Mouse (Mus musculus): ENCODE data around the gene Ccnjl. TPM values are rescaled to one million over a fixed set of nuclear protein-coding genes. Genes with fewer than 3 reads are reported as not detected.

Ccnjl gene
- 8.1 and 9.0 TPM in 2 replicates for polyA plus RNA-seq (2014; fragmentation: Nextera tagmentation; extraction: Ambion mirVana)

- H3K27me3 ChIP-seq (replicated peaks; ENCODE audit: control insufficient read depth, insufficient read depth, low read length) = no peaks in the 10 kb centered on the region
- DNase-seq (ENCODE audit: low spot score) (peak; percentile 83), ATAC-seq (ENCODE audit: low read depth) (peak; percentile 87)
- H3K4me1 ChIP-seq (ENCODE audit: control insufficient read depth, insufficient read depth, low read length) = peaks cover 8% of the 10 kb centered on the region; the same call in 1 of the 2 replicates
- H3K4me3 ChIP-seq (ENCODE audit: low read depth, low read length) = peak within 1 kb of the TSS; percentile 85
- H3K9ac ChIP-seq (ENCODE audit: low read depth, low read length) = peak within 1 kb of the TSS; percentile 81
- no peaks in the 10 kb centered on the region for H3K9me3 ChIP-seq (ENCODE audit: control insufficient read depth, low read length)
- 1% methylated on average over 34 of the region's 79 CpGs for whole genome bisulfite sequencing
- 0 out of 2 replicates have a peak, but pooled peaks cover 5% of the 10 kb centered on the region for H3K36me3 ChIP-seq (ENCODE audit: control insufficient read depth, insufficient read depth, low read length)
- peak within 1 kb of the TSS; percentile 71 for H3K27ac ChIP-seq (replicated peaks; ENCODE audit: low read depth, low read length)
- peak within 1 kb of the TSS; percentile 84 for H3K4me2 ChIP-seq (ENCODE audit: low read depth, low read length)
Measured at GRCm38 (mm10) chr11:43528683-43529499, at the start of gene Ccnjl. Gene Ccnjl (plus strand): TSS chr11:43528784.

GRCm38 (mm10) chr11:43479376-43479775 lies 49.2 kb upstream of the Ccnjl start:
- Histone ChIP-seq H3K9ac (ENCODE audit: low read depth, low read length) (no peak overlapping the region), H3K4me1 (ENCODE audit: control insufficient read depth, insufficient read depth, low read length) (peaks cover 43% of the 10 kb centered on the region), H3K27ac (replicated peaks; ENCODE audit: low read depth, low read length) (peak overlapping the region; percentile 71; the same call in 1 of the 2 replicates), H3K4me2 (ENCODE audit: low read depth, low read length) (no peak overlapping the region), H3K4me3 (ENCODE audit: low read depth, low read length) (no peak overlapping the region), H3K36me3 (ENCODE audit: control insufficient read depth, insufficient read depth, low read length) (no peaks in the 10 kb centered on the region), H3K9me3 (ENCODE audit: control insufficient read depth, low read length) (no peaks in the 10 kb centered on the region), H3K27me3 (replicated peaks; ENCODE audit: control insufficient read depth, insufficient read depth, low read length) (no peaks in the 10 kb centered on the region)
- DNase-seq (ENCODE audit: low spot score) = peak; percentile 58
- ATAC-seq (ENCODE audit: low read depth) = no peak
- WGBS = 69% methylated on average over 3 of the region's 3 CpGs

GRCm38 (mm10) chr11:43480561-43480960 lies 48.0 kb upstream of the Ccnjl start:
- Histone ChIP-seq H3K27ac (replicated peaks; ENCODE audit: low read depth, low read length) (peak overlapping the region; percentile 71; the same call in 1 of the 2 replicates), H3K9ac (ENCODE audit: low read depth, low read length) (no peak overlapping the region), H3K36me3 (ENCODE audit: control insufficient read depth, insufficient read depth, low read length) (no peaks in the 10 kb centered on the region), H3K9me3 (ENCODE audit: control insufficient read depth, low read length) (no peaks in the 10 kb centered on the region), H3K4me2 (ENCODE audit: low read depth, low read length) (peak overlapping the region; percentile 16; the same call in 1 of the 2 replicates), H3K4me1 (ENCODE audit: control insufficient read depth, insufficient read depth, low read length) (peaks cover 44% of the 10 kb centered on the region), H3K27me3 (replicated peaks; ENCODE audit: control insufficient read depth, insufficient read depth, low read length) (no peaks in the 10 kb centered on the region), H3K4me3 (ENCODE audit: low read depth, low read length) (no peak overlapping the region)
- ATAC-seq (ENCODE audit: low read depth) (no peak), DNase-seq (ENCODE audit: low spot score) (peak; percentile 67)
- WGBS = 27% methylated on average over 5 of the region's 5 CpGs

- DNase-seq (ENCODE audit: low spot score) (peak; percentile 56), ATAC-seq (ENCODE audit: low read depth) (no peak)
- H3K4me2 ChIP-seq (ENCODE audit: low read depth, low read length) = peak overlapping the region; percentile 12; the same call in 1 of the 2 replicates
- WGBS = 49% methylated on average over 3 of the region's 3 CpGs
- H3K4me3 ChIP-seq (ENCODE audit: low read depth, low read length) = no peak overlapping the region
- H3K9ac ChIP-seq (ENCODE audit: low read depth, low read length) = no peak overlapping the region
- H3K27ac ChIP-seq (replicated peaks; ENCODE audit: low read depth, low read length) = peak overlapping the region; percentile 59
- H3K4me1 ChIP-seq (ENCODE audit: control insufficient read depth, insufficient read depth, low read length) = peaks cover 44% of the 10 kb centered on the region
- H3K9me3 ChIP-seq (ENCODE audit: control insufficient read depth, low read length) = no peaks in the 10 kb centered on the region
- no peaks in the 10 kb centered on the region for H3K27me3 ChIP-seq (replicated peaks; ENCODE audit: control insufficient read depth, insufficient read depth, low read length)
- no peaks in the 10 kb centered on the region for H3K36me3 ChIP-seq (ENCODE audit: control insufficient read depth, insufficient read depth, low read length)
Measured at GRCm38 (mm10) chr11:43481672-43482522, 46.7 kb upstream of the Ccnjl start.

- peak; percentile 68 for DNase-seq (ENCODE audit: low spot score)
- peaks cover 44% of the 10 kb centered on the region for H3K4me1 ChIP-seq (ENCODE audit: control insufficient read depth, insufficient read depth, low read length)
- H3K9me3 ChIP-seq (ENCODE audit: control insufficient read depth, low read length) = no peaks in the 10 kb centered on the region
- H3K27ac ChIP-seq (replicated peaks; ENCODE audit: low read depth, low read length) = peak overlapping the region; percentile 83
- whole genome bisulfite sequencing = 21% methylated on average over 6 of the region's 6 CpGs
- peak; percentile 61; the same call in 1 of the 2 replicates for ATAC-seq (ENCODE audit: low read depth)
- no peak overlapping the region; the same call in 1 of the 2 replicates for H3K9ac ChIP-seq (ENCODE audit: low read depth, low read length)
- H3K4me3 ChIP-seq (ENCODE audit: low read depth, low read length) = no peak overlapping the region
- no peaks in the 10 kb centered on the region for H3K27me3 ChIP-seq (replicated peaks; ENCODE audit: control insufficient read depth, insufficient read depth, low read length)
- no peaks in the 10 kb centered on the region for H3K36me3 ChIP-seq (ENCODE audit: control insufficient read depth, insufficient read depth, low read length)
- 0 out of 2 replicates have a peak overlapping the region, but pooled peaks have one; percentile 10 for H3K4me2 ChIP-seq (ENCODE audit: low read depth, low read length)
Measured at GRCm38 (mm10) chr11:43483122-43483792, 45.3 kb upstream of the Ccnjl start.

DNA sequence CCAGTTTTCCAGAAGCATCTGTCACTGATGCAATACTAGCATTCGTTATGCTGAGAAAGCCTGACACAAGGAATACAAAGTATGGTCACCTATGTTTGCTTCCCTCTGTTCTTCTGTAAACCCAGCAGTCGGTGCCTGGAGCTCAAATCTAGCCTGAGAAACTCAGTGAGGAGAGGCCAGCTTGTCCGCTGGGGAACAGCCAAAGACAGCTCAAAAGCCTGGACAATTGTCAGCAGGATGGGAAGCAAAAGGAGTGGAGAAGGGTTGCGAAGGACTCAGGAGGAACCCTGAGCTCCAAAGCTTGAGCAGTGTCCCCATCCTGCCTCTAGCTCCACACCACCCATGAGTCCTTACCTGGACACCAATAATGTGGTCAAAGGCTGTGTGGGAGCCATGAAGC lies 44.5 kb upstream of the Ccnjl start:
- H3K9ac ChIP-seq (ENCODE audit: low read depth, low read length) = no peak overlapping the region
- peak overlapping the region; percentile 83 for H3K27ac ChIP-seq (replicated peaks; ENCODE audit: low read depth, low read length)
- H3K4me1 ChIP-seq (ENCODE audit: control insufficient read depth, insufficient read depth, low read length) = peaks cover 44% of the 10 kb centered on the region

DNA sequence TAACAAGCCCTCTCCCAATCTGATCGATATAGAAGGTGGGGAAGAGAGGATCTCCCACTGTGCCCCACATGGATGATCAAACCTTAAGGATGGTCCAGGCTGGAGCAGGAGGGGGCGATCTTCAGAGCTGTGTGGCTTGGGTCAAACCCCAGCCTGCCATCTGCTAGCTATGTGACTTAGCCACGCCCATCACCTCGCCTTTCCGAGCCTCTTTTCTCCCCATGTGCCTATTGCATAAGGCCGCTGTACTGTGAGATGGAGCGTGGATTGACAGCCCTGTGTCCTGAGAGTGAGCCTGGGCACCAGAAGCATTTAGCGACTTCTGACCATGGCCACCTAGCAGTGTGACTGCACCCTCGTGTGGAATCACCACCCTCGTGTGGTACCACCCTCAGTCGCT lies 43.9 kb upstream of the Ccnjl start:
- H3K4me1 ChIP-seq (ENCODE audit: control insufficient read depth, insufficient read depth, low read length) = peaks cover 42% of the 10 kb centered on the region
- WGBS = 44% methylated on average over 11 of the region's 11 CpGs
- H3K27ac ChIP-seq (replicated peaks; ENCODE audit: low read depth, low read length) = no peak overlapping the region
- no peaks in the 10 kb centered on the region for H3K27me3 ChIP-seq (replicated peaks; ENCODE audit: control insufficient read depth, insufficient read depth, low read length)
- H3K9me3 ChIP-seq (ENCODE audit: control insufficient read depth, low read length) = no peaks in the 10 kb centered on the region
- H3K36me3 ChIP-seq (ENCODE audit: control insufficient read depth, insufficient read depth, low read length) = no peaks in the 10 kb centered on the region
- no peak overlapping the region for H3K9ac ChIP-seq (ENCODE audit: low read depth, low read length)
- no peak overlapping the region for H3K4me3 ChIP-seq (ENCODE audit: low read depth, low read length)
- H3K4me2 ChIP-seq (ENCODE audit: low read depth, low read length) = no peak overlapping the region
- ATAC-seq (ENCODE audit: low read depth) (no peak), DNase-seq (ENCODE audit: low spot score) (no peak)

More for the DNA sequence above, 44.5 kb upstream of the Ccnjl start:
- ATAC-seq (ENCODE audit: low read depth) (no peak), DNase-seq (ENCODE audit: low spot score) (no peak)
- 79% methylated on average over 4 of the region's 4 CpGs for WGBS
- Histone ChIP-seq H3K27me3 (replicated peaks; ENCODE audit: control insufficient read depth, insufficient read depth, low read length) (no peaks in the 10 kb centered on the region), H3K4me2 (ENCODE audit: low read depth, low read length) (no peak overlapping the region), H3K36me3 (ENCODE audit: control insufficient read depth, insufficient read depth, low read length) (no peaks in the 10 kb centered on the region), H3K4me3 (ENCODE audit: low read depth, low read length) (no peak overlapping the region), H3K9me3 (ENCODE audit: control insufficient read depth, low read length) (no peaks in the 10 kb centered on the region)

GRCm38 (mm10) chr11:43485855-43486254 lies 42.7 kb upstream of the Ccnjl start:
- no peak for ATAC-seq (ENCODE audit: low read depth)
- WGBS = 85% methylated on average over 9 of the region's 9 CpGs
- H3K4me1 ChIP-seq (ENCODE audit: control insufficient read depth, insufficient read depth, low read length) = peaks cover 32% of the 10 kb centered on the region
- H3K27me3 ChIP-seq (replicated peaks; ENCODE audit: control insufficient read depth, insufficient read depth, low read length) = no peaks in the 10 kb centered on the region
- DNase-seq (ENCODE audit: low spot score) = no peak
- no peak overlapping the region for H3K27ac ChIP-seq (replicated peaks; ENCODE audit: low read depth, low read length)
- H3K9ac ChIP-seq (ENCODE audit: low read depth, low read length) = no peak overlapping the region
- H3K36me3 ChIP-seq (ENCODE audit: control insufficient read depth, insufficient read depth, low read length) = no peaks in the 10 kb centered on the region
- no peak overlapping the region for H3K4me2 ChIP-seq (ENCODE audit: low read depth, low read length)
- no peaks in the 10 kb centered on the region for H3K9me3 ChIP-seq (ENCODE audit: control insufficient read depth, low read length)
- no peak overlapping the region for H3K4me3 ChIP-seq (ENCODE audit: low read depth, low read length)

Data from embryonic facial prominence, embryonic 14.5 days (tissue).